Mouse (Mus musculus) MEL (cell line): Measurements from ENCODE around the gene Tespa1. TPM values are rescaled to one million over a fixed set of nuclear protein-coding genes. Genes with fewer than 3 reads are reported as not detected.

Experiments used
- DNase-seq: peaks from one replicate; pipeline ENCODE4 v3.0.0; 2011; ENCODE audit warnings: low read depth, low spot score
- H3K27ac ChIP-seq: 2 replicates; pipeline ENCODE4 v1.5.1; 2012; ENCODE audit warnings: low read depth, mild to moderate bottlenecking, control low read depth, low read length, moderate library complexity; ENCODE audit not compliant: control insufficient read depth
- H3K27me3 ChIP-seq, 2 experiments: fragments of 150-350 bp in 1 of 2; sonication (generic) in 1 of 2; 2 replicates each; pipeline ENCODE4 v1.6.1; 2012; ENCODE audit warnings: low read length in 2 of 2, mild to moderate bottlenecking in 2 of 2, improper control_type of control experiment in 1 of 2, moderate library complexity in 1 of 2; ENCODE audit not compliant: insufficient read depth in 2 of 2, control insufficient read depth in 1 of 2
- H3K36me3 ChIP-seq, 2 experiments: 2 replicates each; pipeline ENCODE4 v1.6.1; 2012 to 2014; ENCODE audit warnings: low read length in 2 of 2, improper control_type of control experiment in 1 of 2, inconsistent platforms in 1 of 2, mild to moderate bottlenecking in 1 of 2; ENCODE audit not compliant: insufficient read depth in 2 of 2, control insufficient read depth in 1 of 2
- H3K4me1 ChIP-seq, 2 experiments: fragments of 150-350 bp in 1 of 2; sonication (generic) in 1 of 2; 2 replicates each; pipeline ENCODE4 v1.6.1; 2012; ENCODE audit warnings: low read length in 2 of 2, improper control_type of control experiment in 1 of 2, mild to moderate bottlenecking in 1 of 2; ENCODE audit not compliant: insufficient read depth in 2 of 2, control insufficient read depth in 1 of 2
- H3K4me3 ChIP-seq, 2 experiments: fragments of 150-350 bp in 1 of 2; sonication (generic) in 1 of 2; 2 replicates each; pipeline ENCODE4 v1.5.1; 2012; ENCODE audit warnings: low read depth in 2 of 2, low read length in 2 of 2, mild to moderate bottlenecking in 2 of 2, moderate library complexity in 2 of 2, control low read depth in 1 of 2, improper control_type of control experiment in 1 of 2; ENCODE audit not compliant: control insufficient read depth in 1 of 2, insufficient read depth in 1 of 2
- H3K79me2 ChIP-seq: 2 replicates; pipeline ENCODE4 v1.6.1; 2012; ENCODE audit warnings: mild to moderate bottlenecking, low read length, moderate library complexity; ENCODE audit not compliant: control insufficient read depth, poor library complexity, insufficient read depth
- H3K9ac ChIP-seq: 2 replicates; pipeline ENCODE4 v1.6.1; 2012; ENCODE audit warnings: low read depth, mild to moderate bottlenecking, control low read depth, low read length, moderate library complexity; ENCODE audit not compliant: control insufficient read depth, poor library complexity, severe bottlenecking
- H3K9me3 ChIP-seq: fragments of 150-350 bp; sonication (generic); replicated peaks from 2 replicates; pipeline ENCODE4 v1.6.1; 2012; ENCODE audit warnings: mild to moderate bottlenecking, low read length, improper control_type of control experiment, moderate library complexity; ENCODE audit not compliant: insufficient read depth
- BHLHE40 ChIP-seq: IDR thresholded peaks from 2 replicates; pipeline ENCODE4 v1.6.1; 2012; ENCODE audit warnings: low read depth, mild to moderate bottlenecking, inconsistent platforms, low read length, improper control_type of control experiment, borderline replicate concordance
- CHD2 ChIP-seq: IDR thresholded peaks from 2 replicates; pipeline ENCODE4 v1.6.1; 2011; ENCODE audit warnings: low read length, improper control_type of control experiment
- CTCF ChIP-seq, 3 experiments: IDR thresholded peaks in 2 of 3; conservative IDR thresholded peaks in 1 of 3; 2 replicates each; pipeline ENCODE4 v1.5.1; 2011 to 2012; ENCODE audit warnings: low read length in 3 of 3, low read depth in 2 of 3, mild to moderate bottlenecking in 2 of 3, improper control_type of control experiment in 1 of 3, inconsistent platforms in 1 of 3, mixed read lengths in 1 of 3, moderate library complexity in 1 of 3; ENCODE audit not compliant: control insufficient read depth in 1 of 3, insufficient read depth in 1 of 3, poor library complexity in 1 of 3, severe bottlenecking in 1 of 3
- E2F4 ChIP-seq: IDR thresholded peaks from 2 replicates; pipeline ENCODE4 v1.6.1; 2011; ENCODE audit warnings: low read depth, low read length, improper control_type of control experiment, borderline replicate concordance
- ELF1 ChIP-seq: IDR thresholded peaks from 2 replicates; pipeline ENCODE4 v1.6.1; 2014; ENCODE audit warnings: low read depth, mild to moderate bottlenecking, inconsistent platforms, low read length, improper control_type of control experiment, moderate library complexity
- EP300 ChIP-seq, 2 experiments: IDR thresholded peaks; 2 replicates each; pipeline ENCODE4 v1.6.1; 2011; ENCODE audit warnings: improper control_type of control experiment in 2 of 2, low read length in 2 of 2, low read depth in 1 of 2, mild to moderate bottlenecking in 1 of 2
- ETS1 ChIP-seq: IDR thresholded peaks from 2 replicates; pipeline ENCODE4 v1.6.1; 2012; ENCODE audit warnings: low read depth, mild to moderate bottlenecking, inconsistent platforms, low read length, improper control_type of control experiment, moderate library complexity
- GABPA ChIP-seq: IDR thresholded peaks from 2 replicates; pipeline ENCODE4 v1.6.1; 2012; ENCODE audit warnings: low read depth, mild to moderate bottlenecking, inconsistent platforms, low read length, improper control_type of control experiment, moderate library complexity
- GATA1 ChIP-seq: IDR thresholded peaks from 2 replicates; pipeline ENCODE4 v1.6.1; 2011; ENCODE audit warnings: low read depth, low read length, improper control_type of control experiment
- HCFC1 ChIP-seq: IDR thresholded peaks from 2 replicates; pipeline ENCODE4 v1.6.1; 2012; ENCODE audit warnings: low read depth, mild to moderate bottlenecking, inconsistent platforms, low read length, improper control_type of control experiment, moderate library complexity
- JUND ChIP-seq: IDR thresholded peaks from 2 replicates; pipeline ENCODE4 v1.6.1; 2011; ENCODE audit warnings: low read depth, mild to moderate bottlenecking, improper control_type of control experiment, low read length
- KAT2A ChIP-seq: conservative IDR thresholded peaks from 2 replicates; pipeline ENCODE4 v1.6.1; 2012; ENCODE audit warnings: low read depth, low read length, improper control_type of control experiment, inconsistent platforms
- MAFK ChIP-seq: IDR thresholded peaks from 2 replicates; pipeline ENCODE4 v1.6.1; 2011; ENCODE audit warnings: low read depth, mild to moderate bottlenecking, low read length, improper control_type of control experiment, borderline replicate concordance
- MAX ChIP-seq: IDR thresholded peaks from 2 replicates; pipeline ENCODE4 v1.6.1; 2011; ENCODE audit warnings: low read length, improper control_type of control experiment
- MAZ ChIP-seq: IDR thresholded peaks from 2 replicates; pipeline ENCODE4 v1.6.1; 2012; ENCODE audit warnings: low read depth, mild to moderate bottlenecking, inconsistent platforms, low read length, improper control_type of control experiment
- MEF2A ChIP-seq: IDR thresholded peaks from 2 replicates; pipeline ENCODE4 v1.6.1; 2014; ENCODE audit warnings: low read depth, mild to moderate bottlenecking, inconsistent platforms, low read length, improper control_type of control experiment; ENCODE audit not compliant: poor library complexity, insufficient replicate concordance, severe bottlenecking; ENCODE audit errors: extremely low read depth
- MXI1 ChIP-seq: IDR thresholded peaks from 2 replicates; pipeline ENCODE4 v1.6.1; 2011; ENCODE audit warnings: mild to moderate bottlenecking, low read depth, low read length, improper control_type of control experiment
- MYC ChIP-seq: IDR thresholded peaks from 2 replicates; pipeline ENCODE4 v1.6.1; 2011; ENCODE audit warnings: low read depth, mild to moderate bottlenecking, low read length, improper control_type of control experiment, moderate library complexity
- NELFE ChIP-seq: IDR thresholded peaks from 2 replicates; pipeline ENCODE4 v1.6.1; 2011; ENCODE audit warnings: low read depth, low read length, improper control_type of control experiment
- NRF1 ChIP-seq: IDR thresholded peaks from 2 replicates; pipeline ENCODE4 v1.6.1; 2014; ENCODE audit warnings: low read depth, mild to moderate bottlenecking, inconsistent platforms, low read length, improper control_type of control experiment, moderate library complexity; ENCODE audit not compliant: poor library complexity, insufficient read depth, severe bottlenecking
- POLR2A ChIP-seq, 2 experiments: IDR thresholded peaks; 2 replicates each; pipeline ENCODE4 v1.6.1; 2011 to 2012; ENCODE audit warnings: low read length in 2 of 2, mild to moderate bottlenecking in 2 of 2, control low read depth in 1 of 2, improper control_type of control experiment in 1 of 2, low read depth in 1 of 2, moderate library complexity in 1 of 2; ENCODE audit not compliant: control insufficient read depth in 1 of 2, insufficient read depth in 1 of 2, poor library complexity in 1 of 2
- POLR2AphosphoS2 ChIP-seq: IDR thresholded peaks from 2 replicates; pipeline ENCODE4 v1.6.1; 2011; ENCODE audit warnings: low read length, improper control_type of control experiment
- POLR2AphosphoS5 ChIP-seq: IDR thresholded peaks from 2 replicates; pipeline ENCODE4 v1.6.1; 2012; ENCODE audit warnings: low read depth, borderline replicate concordance, mild to moderate bottlenecking, inconsistent platforms, low read length, moderate library complexity, mixed read lengths
- RAD21 ChIP-seq: IDR thresholded peaks from 2 replicates; pipeline ENCODE4 v1.6.1; 2011; ENCODE audit warnings: mild to moderate bottlenecking, low read depth, low read length, improper control_type of control experiment
- RCOR1 ChIP-seq: IDR thresholded peaks from 2 replicates; pipeline ENCODE4 v1.6.1; 2012; ENCODE audit warnings: low read depth, mild to moderate bottlenecking, inconsistent platforms, low read length, improper control_type of control experiment
- SIN3A ChIP-seq: IDR thresholded peaks from 2 replicates; pipeline ENCODE4 v1.6.1; 2012; ENCODE audit warnings: low read length, improper control_type of control experiment, inconsistent platforms
- SMC3 ChIP-seq: IDR thresholded peaks from 2 replicates; pipeline ENCODE4 v1.6.1; 2011; ENCODE audit warnings: low read depth, low read length, improper control_type of control experiment
- TAL1 ChIP-seq: IDR thresholded peaks from 2 replicates; pipeline ENCODE4 v1.6.1; 2012; ENCODE audit warnings: mild to moderate bottlenecking, inconsistent platforms, low read length, moderate library complexity, mixed read lengths
- TBP ChIP-seq: IDR thresholded peaks from 2 replicates; pipeline ENCODE4 v1.8.0; 2011; ENCODE audit warnings: low read depth, low read length, improper control_type of control experiment
- TCF12 ChIP-seq: IDR thresholded peaks from 2 replicates; pipeline ENCODE4 v1.6.1; 2014; ENCODE audit warnings: low read depth, mild to moderate bottlenecking, inconsistent platforms, low read length, improper control_type of control experiment, moderate library complexity
- UBTF ChIP-seq: IDR thresholded peaks from 2 replicates; pipeline ENCODE4 v1.6.1; 2012; ENCODE audit warnings: low read depth, mild to moderate bottlenecking, inconsistent platforms, low read length, improper control_type of control experiment, moderate library complexity, borderline replicate concordance; ENCODE audit not compliant: insufficient read depth
- USF1 ChIP-seq: IDR thresholded peaks from 2 replicates; pipeline ENCODE4 v1.6.1; 2014; ENCODE audit warnings: low read depth, mild to moderate bottlenecking, inconsistent platforms, low read length, improper control_type of control experiment, moderate library complexity
- USF2 ChIP-seq, 2 experiments: IDR thresholded peaks; 2 replicates each; pipeline ENCODE4 v1.6.1; 2011 to 2012; ENCODE audit warnings: improper control_type of control experiment in 2 of 2, low read length in 2 of 2, borderline replicate concordance in 1 of 2, inconsistent platforms in 1 of 2, low read depth in 1 of 2, mild to moderate bottlenecking in 1 of 2; ENCODE audit not compliant: insufficient read depth in 1 of 2
- ZC3H11A ChIP-seq: IDR thresholded peaks from 2 replicates; pipeline ENCODE4 v1.6.1; 2012; ENCODE audit warnings: low read depth, mild to moderate bottlenecking, inconsistent platforms, low read length, improper control_type of control experiment
- ZMIZ1 ChIP-seq: IDR thresholded peaks from 2 replicates; pipeline ENCODE4 v1.6.1; 2012; ENCODE audit warnings: low read depth, mild to moderate bottlenecking, inconsistent platforms, low read length, improper control_type of control experiment, moderate library complexity
- ZNF384 ChIP-seq: IDR thresholded peaks from 2 replicates; pipeline ENCODE4 v1.6.1; 2012; ENCODE audit warnings: low read depth, mild to moderate bottlenecking, inconsistent platforms, low read length, improper control_type of control experiment
- polyA plus RNA-seq, 2 experiments: library from polyadenylated mRNA; stranded (reverse) in 1 of 2; unstranded in 1 of 2; fragments of >175 nt in 1 of 2; fragments of >200 nt in 1 of 2; gene quantifications; 2 replicates each; pipeline versions ENCODE4 v1.2.1 to v1.2.4; 2012; ENCODE audit warnings: low replicate concordance in 2 of 2, low read depth in 1 of 2; ENCODE audit not compliant: insufficient read length in 2 of 2, insufficient read depth in 1 of 2, missing spikeins in 1 of 2
- total RNA-seq: library from RNA; depleted of rRNA; stranded (reverse); fragments of 300-350 nt; gene quantifications from 2 replicates; pipeline ENCODE4 v1.2.3, GENCODE M21; 2012; rRNA removed

Gene Tespa1
- total RNA-seq = 2.7 and 7.8 TPM in 2 replicates
- 1 to 10 TPM in 1 of 2 experiments, not detected in 1; 3.5 TPM for polyA plus RNA-seq

DNA sequence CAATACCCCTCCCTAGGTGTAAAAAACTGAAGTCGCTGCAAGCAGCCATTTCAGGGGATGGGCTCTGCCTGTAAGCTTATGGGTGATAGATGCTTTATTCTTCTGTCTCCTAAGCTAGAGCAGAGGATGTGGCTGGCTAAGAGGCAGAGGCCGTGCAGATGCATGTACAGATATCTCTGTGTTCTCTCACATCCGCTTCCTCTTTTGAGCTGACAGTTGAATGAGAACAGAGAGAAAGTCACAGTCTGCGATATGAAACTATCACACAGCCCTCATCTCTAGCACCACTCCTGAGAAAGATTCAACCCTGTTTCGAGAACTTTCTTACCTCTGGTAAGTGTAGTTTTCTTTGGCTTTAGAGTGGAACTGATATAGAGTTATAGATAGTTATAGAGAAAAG, at the start of gene Tespa1:
TSS of gene Tespa1 (plus strand) at position 234 of the 400 bp plus-strand sequence.
- Histone ChIP-seq H3K4me3 (peak within 1 kb of the TSS; percentile 4 to 36; a peak in 2 of 4 replicates), H3K36me3 (peaks cover 0 to 32% of the 10 kb centered on the region in 2 experiments; a peak in 2 of 4 replicates), H3K9me3 (no peaks in the 10 kb centered on the region), H3K27ac (peak within 1 kb of the TSS; percentile 96), H3K27me3 (no peaks in the 10 kb centered on the region), H3K79me2 (no peaks in the 10 kb centered on the region; the same call in 1 of the 2 replicates), H3K9ac (peak within 1 kb of the TSS; percentile 56), H3K4me1 (peaks cover 8 to 16% of the 10 kb centered on the region in 2 experiments)
- peak; percentile 95 for DNase-seq
- TF ChIP-seq ELF1 (peak; percentile 59; the same call in 1 of the 2 replicates), CTCF (IDR thresholded peaks at IDR 0.05 in 2 of 3, conservative IDR thresholded peaks at IDR 0.05 in 1 of 3; ENCODE audit: control insufficient read depth in 1 of 3, insufficient read depth in 1 of 3, low read depth in 2 of 3, low read length in 3 of 3, poor library complexity in 1 of 3, severe bottlenecking in 1 of 3) (no peak), UBTF (no peak), KAT2A (no peak), MAFK (no peak), CHD2 (no peak), EP300 (IDR thresholded peaks at IDR 0.05; ENCODE audit: low read depth in 1 of 2, low read length in 2 of 2) (peak; percentile 96 to 97), ETS1 (peak; percentile 86), RAD21 (no peak), POLR2AphosphoS5 (no peak), TAL1 (peak; percentile 83), GATA1 (peak; percentile 94), MEF2A (no peak), MXI1 (0 out of 2 replicates have a peak, but pooled peaks have one; percentile 37), JUND (0 out of 2 replicates have a peak, but pooled peaks have one; percentile 68), USF2 (IDR thresholded peaks at IDR 0.05; ENCODE audit: borderline replicate concordance in 1 of 2, insufficient read depth in 1 of 2, low read depth in 1 of 2, low read length in 2 of 2) (no peak), SMC3 (no peak), GABPA (no peak), NRF1 (no peak), HCFC1 (peak; percentile 69), MAX (0 out of 2 replicates have a peak, but pooled peaks have one; percentile 46), ZMIZ1 (no peak), TCF12 (peak; percentile 87; the same call in 1 of the 2 replicates), TBP (peak; percentile 84), ZNF384 (no peak; the same call in 1 of the 2 replicates), NELFE (peak; percentile 26; the same call in 1 of the 2 replicates), RCOR1 (peak; percentile 95), SIN3A (peak; percentile 73), POLR2A (IDR thresholded peaks at IDR 0.05; ENCODE audit: control insufficient read depth in 1 of 2, insufficient read depth in 1 of 2, low read depth in 1 of 2, low read length in 2 of 2, poor library complexity in 1 of 2) (peak in 1 of 2 experiments; percentile 64; a peak in 2 of 4 replicates), BHLHE40 (no peak), USF1 (no peak), ZC3H11A (no peak), POLR2AphosphoS2 (no peak), MAZ (no peak), E2F4 (no peak), MYC (peak; percentile 63; the same call in 1 of the 2 replicates)
